20 mouse cellular contexts compared by ENCODE assay signal in the genomic region with DNA sequence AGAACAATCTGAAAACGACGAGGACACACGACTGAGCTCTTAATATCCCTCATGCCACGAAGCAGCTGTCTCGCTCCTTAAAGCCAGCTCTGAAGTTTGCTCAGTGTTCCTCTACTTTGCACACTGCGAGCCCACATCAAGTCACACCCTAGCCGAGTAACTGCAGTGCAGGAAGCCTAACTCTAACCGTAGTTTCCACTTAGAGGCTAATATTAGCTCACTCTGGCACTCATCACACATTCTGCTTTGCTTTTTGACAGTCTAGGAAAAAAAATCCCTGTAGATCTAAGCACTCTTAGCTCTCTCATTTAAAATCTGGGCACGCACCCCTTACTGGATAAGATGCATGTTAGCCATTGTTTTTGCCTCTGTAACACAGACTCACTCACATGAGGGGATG.
DNase-seq lines count a peak whose midpoint lies in the region; ATAC-seq and TF ChIP-seq lines count a peak whose summit lies in the region.
"Had no signal": no experiment of that assay in that cellular context is flagged by ENCODE, and none has a peak within 500 bp of the region (broad histone marks: within the 10 kb centered on the region; RNA-seq: fewer than 3 reads in every experiment).

No protein-coding gene starts in this region.

- H3K9ac ChIP-seq in heart, embryonic 12.5 days = no peak overlapping the region
- H3K9ac ChIP-seq in heart, embryonic 16.5 days (ENCODE audit: low read length) = no peak overlapping the region
- H3K9ac ChIP-seq in heart, adult 2 months (ENCODE audit: low read depth, low read length) = no peak overlapping the region
- H3K9ac ChIP-seq: embryonic facial prominence, embryonic 15.5 days; hindbrain, embryonic 14.5 days; intestine, embryonic 15.5 days had no signal

- no peak for DNase-seq in frontal cortex, adult 2 months (ENCODE audit: extremely low spot score in 1 of 2, low spot score in 1 of 2)
- DNase-seq in heart, postnatal 10 days = no peak
- no peak for DNase-seq in heart, adult 2 months
- DNase-seq in adrenal gland, postnatal 25 days = no peak
- DNase-seq: adrenal gland, postnatal 10 days; cerebellum, adult 18-20 months; cerebellum, adult 9-11 months; cerebellum, postnatal 36 days; gastrocnemius, postnatal 10 days; kidney, adult 18-20 months had no signal

- no peak for TF ChIP-seq POLR2A in heart, adult 2 months (IDR thresholded peaks at IDR 0.05; ENCODE audit: insufficient read depth, low read depth, low read length)

- H3K36me3 ChIP-seq in heart, embryonic 12.5 days = no peaks in the 10 kb centered on the region
- no peaks in the 10 kb centered on the region for H3K36me3 ChIP-seq in heart, embryonic 16.5 days (ENCODE audit: control insufficient read depth, insufficient read depth)
- H3K36me3 ChIP-seq in heart, adult 2 months (ENCODE audit: control insufficient read depth, insufficient read depth, low read length) = no peaks in the 10 kb centered on the region
- H3K36me3 ChIP-seq: embryonic facial prominence, embryonic 15.5 days; forebrain, embryonic 10.5 days; hindbrain, embryonic 10.5 days; intestine, embryonic 15.5 days had no signal

- peak overlapping the region; percentile 40 for H3K4me2 ChIP-seq in heart, embryonic 12.5 days
- H3K4me2 ChIP-seq in heart, embryonic 16.5 days (ENCODE audit: low read depth, low read length) = peak overlapping the region; percentile 32
- H3K4me2 ChIP-seq: embryonic facial prominence, embryonic 15.5 days; hindbrain, embryonic 14.5 days; intestine, embryonic 15.5 days had no signal

- H3K27ac ChIP-seq in heart, embryonic 12.5 days (ENCODE audit: poor library complexity, severe bottlenecking) = peak overlapping the region; percentile 71
- peak overlapping the region; percentile 67 for H3K27ac ChIP-seq in heart, embryonic 16.5 days (ENCODE audit: low read length)
- no peak overlapping the region for H3K27ac ChIP-seq in heart, adult 2 months
- H3K27ac ChIP-seq: embryonic facial prominence, embryonic 15.5 days; forebrain, embryonic 10.5 days; hindbrain, embryonic 10.5 days; hindbrain, embryonic 14.5 days; intestine, embryonic 15.5 days had no signal

- no peak overlapping the region for H3K4me3 ChIP-seq in heart, embryonic 12.5 days
- H3K4me3 ChIP-seq in heart, embryonic 16.5 days (ENCODE audit: low read length) = no peak overlapping the region
- no peak overlapping the region for H3K4me3 ChIP-seq in heart, adult 2 months
- H3K4me3 ChIP-seq: embryonic facial prominence, embryonic 15.5 days; erythroblast, embryonic 14.5 days; forebrain, embryonic 10.5 days; hindbrain, embryonic 10.5 days; intestine, embryonic 15.5 days had no signal

- no peak for TF ChIP-seq EP300 in heart, adult 2 months (IDR thresholded peaks at IDR 0.05; ENCODE audit: insufficient read depth, low read depth, low read length)

- no peaks in the 10 kb centered on the region for H3K79me2 ChIP-seq in heart, adult 2 months (replicated peaks; ENCODE audit: control insufficient read depth, insufficient read depth, low read length)

- 0 out of 2 replicates have a peak, but pooled peaks cover 3% of the 10 kb centered on the region for H3K9me3 ChIP-seq in heart, embryonic 12.5 days (replicated peaks)
- H3K9me3 ChIP-seq in heart, embryonic 16.5 days (replicated peaks; ENCODE audit: control insufficient read depth, low read length) = no peaks in the 10 kb centered on the region
- H3K9me3 ChIP-seq: embryonic facial prominence, embryonic 15.5 days; forebrain, embryonic 10.5 days; hindbrain, embryonic 10.5 days; intestine, embryonic 15.5 days had no signal

- H3K27me3 ChIP-seq in heart, embryonic 12.5 days (replicated peaks) = no peaks in the 10 kb centered on the region
- H3K27me3 ChIP-seq in heart, embryonic 16.5 days (ENCODE audit: control insufficient read depth, insufficient read depth, low read length) = no peaks in the 10 kb centered on the region
- no peaks in the 10 kb centered on the region for H3K27me3 ChIP-seq in heart, adult 2 months (ENCODE audit: control insufficient read depth, insufficient read depth, low read length)
- H3K27me3 ChIP-seq: embryonic facial prominence, embryonic 15.5 days; intestine, embryonic 15.5 days had no signal

- no peak for TF ChIP-seq CTCF in heart, adult 2 months (IDR thresholded peaks at IDR 0.05)

- peaks cover 13% of the 10 kb centered on the region; the same call in 1 of the 2 replicates for H3K4me1 ChIP-seq in heart, embryonic 12.5 days (replicated peaks)
- H3K4me1 ChIP-seq in heart, embryonic 16.5 days (ENCODE audit: control insufficient read depth, insufficient read depth, low read length) = peaks cover 11% of the 10 kb centered on the region
- no peaks in the 10 kb centered on the region for H3K4me1 ChIP-seq in heart, adult 2 months (ENCODE audit: control insufficient read depth, insufficient read depth, low read length)
- H3K4me1 ChIP-seq: embryonic facial prominence, embryonic 15.5 days; forebrain, embryonic 10.5 days; hindbrain, embryonic 10.5 days; intestine, embryonic 15.5 days had no signal

- intact Hi-C loops in heart, postnatal 10 days (cut with DNase I) = no loop called here
- intact Hi-C loops in heart, adult 2 months (cut with DNase I) = no loop called here

- 36% methylated on average over 9 of the region's 9 CpGs for WGBS in heart, embryonic 12.5 days
- WGBS in heart, embryonic 16.5 days = 32% methylated on average over 9 of the region's 9 CpGs
- 43% methylated on average over 9 of the region's 9 CpGs for WGBS in heart, adult 2 months

- ATAC-seq in frontal cortex, adult (ENCODE audit: low TSS enrichment) = peak; percentile 50
- no peak for ATAC-seq in heart, embryonic 12.5 days (ENCODE audit: insufficient number of reproducible peaks, low FRiP score)
- ATAC-seq in heart, embryonic 16.5 days (replicated peaks; ENCODE audit: extremely low read depth, insufficient read depth, low FRiP score) = peak; percentile 70
- ATAC-seq: forebrain, embryonic 14.5 days; intestine, embryonic 15.5 days had no signal
